Mouse (Mus musculus): ENCODE results near the gene Gm27021. TPM values are rescaled to one million over a fixed set of nuclear protein-coding genes. Genes with fewer than 3 reads are reported as not detected.

The Gm27021 gene
- polyA plus RNA-seq, 1 experiment from 2014 or later, result not detected

DNA sequence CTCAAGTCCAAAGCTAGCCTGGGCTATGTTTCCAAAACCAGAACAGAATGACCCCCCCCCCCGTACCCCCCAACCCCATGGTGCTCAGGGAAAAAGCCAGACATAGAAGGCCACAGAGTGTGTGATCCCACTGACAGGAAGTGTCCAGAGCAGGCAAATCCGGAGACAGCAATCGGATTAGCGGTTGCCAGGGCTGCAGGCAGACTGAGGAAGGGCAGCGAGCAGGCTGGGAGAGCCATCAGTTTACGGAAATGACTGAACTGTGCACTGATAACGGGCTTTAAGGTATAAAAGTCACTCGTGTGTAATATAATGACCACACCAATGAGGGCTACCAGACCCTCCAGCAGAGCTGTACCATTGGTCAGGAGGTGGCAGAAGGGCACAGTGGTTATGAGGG lies 26.6 kb downstream of the Gm27021 start:
- peak; percentile 55; the same call in 1 of the 2 replicates for ATAC-seq (ENCODE audit: insufficient number of reproducible peaks, low FRiP score)
- Histone ChIP-seq H3K36me3 (no peaks in the 10 kb centered on the region), H3K9ac (no peak overlapping the region), H3K9me3 (replicated peaks) (no peaks in the 10 kb centered on the region), H3K27ac (ENCODE audit: poor library complexity, severe bottlenecking) (peak overlapping the region; percentile 41; the same call in 1 of the 2 replicates), H3K4me2 (0 out of 2 replicates have a peak overlapping the region, but pooled peaks have one; percentile 25), H3K4me1 (replicated peaks) (peaks cover 6% of the 10 kb centered on the region; the same call in 1 of the 2 replicates), H3K27me3 (replicated peaks) (peaks cover 4% of the 10 kb centered on the region; the same call in 1 of the 2 replicates), H3K4me3 (no peak overlapping the region)
- 18% methylated on average over 8 of the region's 8 CpGs for WGBS

DNA sequence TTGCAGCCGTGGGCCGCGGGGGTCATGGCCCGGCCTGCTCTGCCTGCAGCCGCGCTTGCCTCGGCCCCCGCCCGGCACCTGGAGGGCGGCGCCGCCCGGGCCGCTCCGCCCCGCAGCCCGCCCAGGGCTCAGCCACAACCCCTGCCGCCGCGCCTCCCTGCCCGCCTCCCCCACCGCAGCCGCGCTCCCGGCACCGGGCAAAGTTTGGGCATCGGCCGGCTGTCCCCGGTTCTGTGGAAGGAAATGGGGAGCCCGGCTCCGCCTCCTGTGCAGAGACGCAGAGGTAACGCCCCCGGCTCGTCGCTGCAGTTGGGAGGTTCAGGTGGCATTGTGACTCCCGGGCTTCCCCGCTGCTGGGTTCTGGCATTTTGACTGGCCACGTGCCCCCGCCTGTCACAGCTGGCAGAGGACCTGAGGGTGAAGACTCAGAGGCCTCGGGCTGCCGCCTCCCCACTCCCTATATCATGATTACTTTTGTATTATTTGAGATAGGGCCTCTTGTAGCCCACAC lies 33.5 kb downstream of the Gm27021 start:
- H3K36me3 ChIP-seq, result no peaks in the 10 kb centered on the region
- peak overlapping the region; percentile 75 for H3K9ac ChIP-seq
- 0 out of 2 replicates have a peak, but pooled peaks cover 3% of the 10 kb centered on the region for H3K9me3 ChIP-seq (replicated peaks)
- peak; percentile 65 for ATAC-seq (ENCODE audit: insufficient number of reproducible peaks, low FRiP score)
- no peak overlapping the region for H3K27ac ChIP-seq (ENCODE audit: poor library complexity, severe bottlenecking)
- peaks cover 34% of the 10 kb centered on the region for H3K27me3 ChIP-seq (replicated peaks)
- under 1% methylated on average over 42 of the region's 42 CpGs for WGBS
- H3K4me1 ChIP-seq (replicated peaks), result peaks cover 25% of the 10 kb centered on the region
- H3K4me3 ChIP-seq, result peak overlapping the region; percentile 60
- H3K4me2 ChIP-seq, result peak overlapping the region; percentile 96

DNA sequence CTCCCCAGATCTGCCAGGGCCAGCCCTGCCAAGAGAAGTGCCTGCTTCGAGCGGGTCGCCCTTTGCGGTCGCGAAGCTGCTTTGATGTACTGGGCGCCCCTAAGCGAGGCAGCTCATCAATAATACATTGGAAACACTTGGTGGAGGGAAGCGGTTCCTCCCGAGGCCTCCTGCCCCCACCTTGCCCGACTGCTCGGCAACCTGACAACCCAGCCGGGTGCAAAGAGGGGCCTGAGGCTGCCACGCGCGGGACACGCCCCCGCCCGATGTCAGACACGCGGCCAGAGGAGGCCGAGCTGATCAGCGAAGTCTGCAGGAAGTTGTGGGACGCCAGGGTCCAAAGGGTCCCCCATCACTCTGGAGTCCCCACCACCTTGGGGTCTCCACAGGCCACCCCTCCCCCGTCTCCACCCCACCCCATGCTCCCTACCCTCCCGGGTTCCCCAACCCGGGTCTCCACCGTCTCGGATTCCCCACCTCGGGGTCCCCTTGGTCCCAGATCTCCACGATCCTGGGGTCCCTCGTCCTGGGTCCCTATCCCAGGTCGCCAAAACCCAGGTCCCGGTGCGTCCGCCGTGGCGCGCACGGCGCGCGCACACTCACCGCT lies 34.1 kb downstream of the Gm27021 start:
- Histone ChIP-seq H3K4me3 (peak overlapping the region; percentile 60), H3K9ac (peak overlapping the region; percentile 75), H3K36me3 (no peaks in the 10 kb centered on the region), H3K27ac (ENCODE audit: poor library complexity, severe bottlenecking) (no peak overlapping the region), H3K4me1 (replicated peaks) (peaks cover 25% of the 10 kb centered on the region), H3K27me3 (replicated peaks) (peaks cover 34% of the 10 kb centered on the region), H3K9me3 (replicated peaks) (0 out of 2 replicates have a peak, but pooled peaks cover 3% of the 10 kb centered on the region), H3K4me2 (peak overlapping the region; percentile 96)
- WGBS, result under 1% methylated on average over 44 of the region's 44 CpGs
- ATAC-seq (ENCODE audit: insufficient number of reproducible peaks, low FRiP score), result peak; percentile 30

DNA sequence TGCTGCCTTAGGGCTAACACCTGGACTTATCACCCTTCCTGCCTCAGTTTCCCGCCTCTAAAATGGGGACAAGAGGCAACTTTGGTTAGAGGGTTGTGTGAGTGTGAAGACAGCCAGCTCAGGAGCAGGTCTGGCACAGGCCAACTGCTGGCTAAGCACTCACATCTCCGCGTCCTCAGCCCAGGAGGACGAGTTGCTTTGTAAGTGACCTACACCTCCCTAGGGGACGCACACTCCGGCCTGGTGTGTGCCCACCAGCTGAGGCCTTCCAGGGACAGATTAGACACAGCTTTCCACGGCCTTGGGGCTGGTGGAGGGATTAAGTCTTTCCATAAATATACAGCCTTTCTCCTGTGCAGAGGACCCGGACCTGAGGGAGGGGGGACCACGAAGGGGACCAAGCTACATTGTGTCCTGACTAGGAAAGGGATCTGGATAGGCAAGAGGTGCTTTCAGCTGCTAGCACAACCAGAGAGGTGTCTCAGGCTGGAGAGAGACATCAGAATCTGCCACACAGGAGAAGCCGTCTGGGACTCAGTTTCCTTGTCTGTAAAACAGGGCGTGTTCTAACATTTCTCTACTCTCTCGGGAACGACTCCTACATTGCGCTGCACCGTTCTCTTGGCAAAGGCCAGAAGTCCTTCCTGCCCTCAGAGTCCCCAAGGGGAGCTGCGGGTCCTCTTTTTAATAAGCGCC lies 34.8 kb downstream of the Gm27021 start:
- Histone ChIP-seq H3K9me3 (replicated peaks) (0 out of 2 replicates have a peak, but pooled peaks cover 3% of the 10 kb centered on the region), H3K36me3 (no peaks in the 10 kb centered on the region), H3K4me3 (peak overlapping the region; percentile 60), H3K27ac (ENCODE audit: poor library complexity, severe bottlenecking) (no peak overlapping the region), H3K4me2 (peak overlapping the region; percentile 96), H3K27me3 (replicated peaks) (peaks cover 34% of the 10 kb centered on the region), H3K4me1 (replicated peaks) (peaks cover 25% of the 10 kb centered on the region), H3K9ac (peak overlapping the region; percentile 75)
- ATAC-seq (ENCODE audit: insufficient number of reproducible peaks, low FRiP score), result no peak
- WGBS, result 30% methylated on average over 17 of the region's 17 CpGs

DNA sequence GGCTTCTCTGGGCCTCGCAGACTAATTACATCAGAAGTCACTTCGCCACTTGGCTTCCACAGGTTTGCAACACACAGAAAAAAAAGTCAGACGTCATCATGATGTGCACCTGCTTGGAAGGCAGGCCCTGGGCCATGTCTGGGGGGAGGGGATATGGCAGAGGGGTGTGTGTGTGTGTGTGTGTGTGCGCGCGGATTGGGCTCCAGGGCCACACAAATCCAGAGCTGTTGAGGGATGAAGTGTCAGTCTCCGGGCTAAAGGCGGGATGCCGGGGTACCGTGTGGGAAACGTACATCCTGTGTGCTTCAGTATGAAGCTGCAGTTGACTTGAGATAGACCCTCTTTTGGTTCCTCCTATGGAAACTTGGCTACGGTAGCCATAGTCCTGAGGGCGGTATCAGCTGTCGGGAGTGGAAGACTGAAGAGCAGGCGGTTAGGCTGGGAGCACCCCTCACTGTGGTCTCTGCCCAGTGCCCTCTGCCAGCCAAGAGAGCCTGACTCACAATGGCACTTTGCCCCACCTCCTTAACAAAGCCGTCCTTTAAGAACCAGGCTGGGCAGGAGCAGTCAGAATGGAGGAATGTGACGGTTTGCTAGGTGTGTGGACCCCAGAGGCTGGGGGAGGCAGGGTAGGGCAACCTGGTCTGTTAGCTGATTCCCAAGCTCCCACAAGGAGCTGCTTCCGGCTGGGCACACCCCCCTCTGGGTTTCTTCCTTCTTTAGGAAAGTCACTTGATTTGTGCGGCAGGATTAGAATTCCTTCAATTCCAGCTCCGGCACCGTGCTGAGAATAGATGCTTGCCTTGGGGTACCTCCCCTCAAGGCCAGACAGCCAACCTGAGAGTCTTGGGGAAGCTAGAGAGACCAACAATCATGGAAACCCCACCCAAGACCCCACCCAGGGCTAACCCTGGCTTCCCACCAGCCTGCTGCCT lies 36.2 kb downstream of the Gm27021 start:
- Histone ChIP-seq H3K27me3 (replicated peaks) (peaks cover 32% of the 10 kb centered on the region), H3K4me1 (replicated peaks) (peaks cover 25% of the 10 kb centered on the region), H3K9ac (no peak overlapping the region), H3K4me3 (no peak overlapping the region), H3K4me2 (no peak overlapping the region), H3K36me3 (no peaks in the 10 kb centered on the region), H3K9me3 (replicated peaks) (0 out of 2 replicates have a peak, but pooled peaks cover 3% of the 10 kb centered on the region), H3K27ac (ENCODE audit: poor library complexity, severe bottlenecking) (no peak overlapping the region)
- no peak for ATAC-seq (ENCODE audit: insufficient number of reproducible peaks, low FRiP score)
- 75% methylated on average over 21 of the region's 21 CpGs for WGBS

DNA sequence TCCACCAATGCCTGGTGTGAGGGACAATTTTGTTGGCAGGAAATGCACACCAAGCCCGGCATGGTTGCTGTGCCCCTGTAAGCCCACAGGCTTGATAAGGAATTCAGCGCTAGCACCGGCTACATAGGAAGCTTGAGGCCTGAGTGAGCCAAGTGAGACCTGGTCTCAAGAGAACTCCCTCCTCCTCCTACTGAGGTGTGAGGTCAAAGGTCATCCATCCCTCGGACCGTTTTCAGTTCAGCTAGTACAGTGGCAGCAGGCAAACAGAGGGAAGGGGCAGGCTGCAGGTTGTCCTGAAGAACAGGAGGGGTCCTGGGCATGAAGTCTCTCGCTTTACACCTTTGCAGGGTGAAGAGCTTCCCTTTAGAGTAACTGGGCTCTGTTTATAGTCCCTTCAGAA lies 37.0 kb downstream of the Gm27021 start:
- H3K9ac ChIP-seq, result no peak overlapping the region
- no peak for ATAC-seq (ENCODE audit: insufficient number of reproducible peaks, low FRiP score)
- H3K4me2 ChIP-seq, result no peak overlapping the region
- 0 out of 2 replicates have a peak, but pooled peaks cover 3% of the 10 kb centered on the region for H3K9me3 ChIP-seq (replicated peaks)
- no peaks in the 10 kb centered on the region for H3K36me3 ChIP-seq
- no peak overlapping the region for H3K4me3 ChIP-seq
- peaks cover 25% of the 10 kb centered on the region for H3K4me1 ChIP-seq (replicated peaks)
- H3K27me3 ChIP-seq (replicated peaks), result peaks cover 26% of the 10 kb centered on the region
- WGBS, result 34% methylated on average over 6 of the region's 6 CpGs
- H3K27ac ChIP-seq (ENCODE audit: poor library complexity, severe bottlenecking), result no peak overlapping the region

DNA sequence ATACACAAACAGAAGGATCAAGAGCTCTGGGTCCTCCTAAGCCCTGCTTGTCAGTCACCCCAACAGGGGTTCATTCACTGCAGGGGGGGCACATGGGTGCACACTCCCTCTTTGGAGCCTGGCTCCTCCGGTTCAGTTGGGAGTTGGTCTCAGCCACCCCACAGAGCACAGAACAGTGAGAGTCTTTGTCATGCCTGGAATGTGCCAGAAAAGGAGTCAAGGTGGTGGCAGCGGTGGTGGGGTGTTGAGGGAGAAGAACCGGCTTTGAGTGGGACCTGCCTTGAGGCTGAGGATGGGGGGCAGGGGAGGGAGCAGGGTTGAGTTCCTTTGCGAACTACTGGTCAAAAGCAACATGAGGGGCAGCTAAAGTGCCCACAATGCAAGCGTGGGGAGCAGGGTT lies 37.8 kb downstream of the Gm27021 start:
- Histone ChIP-seq H3K9ac (no peak overlapping the region), H3K27ac (ENCODE audit: poor library complexity, severe bottlenecking) (no peak overlapping the region), H3K4me1 (replicated peaks) (peaks cover 25% of the 10 kb centered on the region), H3K9me3 (replicated peaks) (0 out of 2 replicates have a peak, but pooled peaks cover 3% of the 10 kb centered on the region), H3K27me3 (replicated peaks) (peaks cover 20% of the 10 kb centered on the region), H3K4me2 (no peak overlapping the region), H3K36me3 (no peaks in the 10 kb centered on the region), H3K4me3 (no peak overlapping the region)
- no peak for ATAC-seq (ENCODE audit: insufficient number of reproducible peaks, low FRiP score)
- 36% methylated on average over 5 of the region's 5 CpGs for WGBS

DNA sequence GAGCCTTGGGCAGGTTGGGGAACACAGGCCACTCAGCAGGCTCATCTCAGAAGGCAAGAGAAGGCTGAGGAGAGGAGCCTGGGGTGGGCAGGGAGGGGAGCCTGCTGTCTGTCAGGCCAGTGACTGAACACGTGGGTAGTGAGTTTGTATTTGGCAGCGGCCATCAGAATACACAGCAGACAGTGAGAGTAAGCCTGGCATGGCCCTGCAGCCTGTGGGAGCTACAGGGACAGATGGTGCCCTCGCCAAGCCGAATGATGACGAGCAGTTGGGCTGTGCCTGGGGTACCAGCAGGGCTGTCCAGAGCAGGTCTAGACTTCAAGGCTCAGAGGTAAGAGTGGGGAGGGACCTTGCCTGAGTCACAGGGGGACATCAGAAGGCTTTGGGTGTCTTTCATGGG lies 40.6 kb downstream of the Gm27021 start:
- no peak for ATAC-seq (ENCODE audit: insufficient number of reproducible peaks, low FRiP score)
- H3K9me3 ChIP-seq (replicated peaks), result 0 out of 2 replicates have a peak, but pooled peaks cover under 1% of the 10 kb centered on the region
- no peaks in the 10 kb centered on the region; the same call in 1 of the 2 replicates for H3K27me3 ChIP-seq (replicated peaks)
- no peak overlapping the region for H3K4me2 ChIP-seq
- peaks cover 22% of the 10 kb centered on the region for H3K4me1 ChIP-seq (replicated peaks)
- no peak overlapping the region for H3K9ac ChIP-seq
- 88% methylated on average over 5 of the region's 5 CpGs for WGBS
- H3K4me3 ChIP-seq, result no peak overlapping the region
- H3K27ac ChIP-seq (ENCODE audit: poor library complexity, severe bottlenecking), result no peak overlapping the region
- H3K36me3 ChIP-seq, result no peaks in the 10 kb centered on the region

DNA sequence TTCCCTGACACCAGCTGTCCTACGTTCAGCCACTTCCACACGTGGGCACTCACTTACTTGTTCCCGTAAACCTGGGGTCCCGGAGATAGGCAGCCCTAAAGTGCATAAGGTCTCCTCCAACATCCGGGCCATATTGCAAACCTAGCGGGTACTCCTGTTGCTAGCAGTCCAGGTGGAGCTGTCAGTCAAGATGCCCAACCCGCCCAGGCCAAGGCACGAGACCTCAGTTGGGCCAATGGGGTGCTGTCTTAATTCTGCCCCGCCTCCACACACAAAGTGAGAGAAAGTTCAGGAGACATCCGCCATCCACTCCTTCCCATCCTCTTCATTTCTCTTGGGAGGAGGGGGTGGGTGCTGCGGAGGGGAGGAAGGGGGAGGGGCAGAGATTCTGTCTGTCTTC lies 41.4 kb downstream of the Gm27021 start:
- H3K9me3 ChIP-seq (replicated peaks), result no peaks in the 10 kb centered on the region
- no peak for ATAC-seq (ENCODE audit: insufficient number of reproducible peaks, low FRiP score)
- no peaks in the 10 kb centered on the region for H3K36me3 ChIP-seq
- peaks cover 24% of the 10 kb centered on the region for H3K4me1 ChIP-seq (replicated peaks)
- H3K4me2 ChIP-seq, result no peak overlapping the region
- no peak overlapping the region for H3K27ac ChIP-seq (ENCODE audit: poor library complexity, severe bottlenecking)
- H3K4me3 ChIP-seq, result no peak overlapping the region
- 63% methylated on average over 11 of the region's 11 CpGs for WGBS
- H3K27me3 ChIP-seq (replicated peaks), result no peaks in the 10 kb centered on the region
- no peak overlapping the region for H3K9ac ChIP-seq

DNA sequence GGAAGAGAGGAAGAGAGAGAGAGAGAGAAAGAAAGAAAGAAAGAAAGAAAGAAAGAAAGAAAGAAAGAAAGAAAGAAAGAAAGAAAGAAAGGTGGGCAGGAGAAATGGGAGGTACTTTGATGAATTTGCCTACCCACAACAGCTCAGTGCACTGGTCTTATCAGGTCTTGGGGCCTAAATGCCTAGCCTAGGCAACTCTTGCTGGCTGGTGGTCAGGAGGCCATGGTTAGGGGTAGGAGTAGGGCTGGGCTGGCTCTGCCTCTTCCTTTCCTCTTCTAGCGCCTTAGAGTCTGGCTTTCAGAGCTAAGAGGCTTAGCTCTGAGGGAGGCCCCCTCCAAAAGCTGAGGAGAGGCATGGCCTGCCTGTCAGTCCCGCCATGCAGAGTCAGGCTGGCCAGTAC lies 44.3 kb downstream of the Gm27021 start:
- no peaks in the 10 kb centered on the region for H3K36me3 ChIP-seq
- WGBS, result 48% methylated on average over 2 of the region's 2 CpGs
- no peak overlapping the region for H3K27ac ChIP-seq (ENCODE audit: poor library complexity, severe bottlenecking)
- no peaks in the 10 kb centered on the region for H3K9me3 ChIP-seq (replicated peaks)
- no peaks in the 10 kb centered on the region for H3K27me3 ChIP-seq (replicated peaks)
- no peak for ATAC-seq (ENCODE audit: insufficient number of reproducible peaks, low FRiP score)
- H3K4me1 ChIP-seq (replicated peaks), result peaks cover 34% of the 10 kb centered on the region
- H3K4me3 ChIP-seq, result no peak overlapping the region
- H3K4me2 ChIP-seq, result no peak overlapping the region
- no peak overlapping the region for H3K9ac ChIP-seq

All from heart, embryonic 12.5 days (tissue).